Mouse (Mus musculus): Measurements from ENCODE around the gene Slc12a9. TPM values are rescaled to one million over a fixed set of nuclear protein-coding genes. Genes with fewer than 3 reads are reported as not detected.
"Not testable (repeated sequence)": the region's sequence is repeated elsewhere in the genome, so short reads cannot be mapped to it uniquely, and the experiment has no call there.

Gene Slc12a9
- polyA plus RNA-seq, 1 experiment = 17.1 TPM

DNA sequence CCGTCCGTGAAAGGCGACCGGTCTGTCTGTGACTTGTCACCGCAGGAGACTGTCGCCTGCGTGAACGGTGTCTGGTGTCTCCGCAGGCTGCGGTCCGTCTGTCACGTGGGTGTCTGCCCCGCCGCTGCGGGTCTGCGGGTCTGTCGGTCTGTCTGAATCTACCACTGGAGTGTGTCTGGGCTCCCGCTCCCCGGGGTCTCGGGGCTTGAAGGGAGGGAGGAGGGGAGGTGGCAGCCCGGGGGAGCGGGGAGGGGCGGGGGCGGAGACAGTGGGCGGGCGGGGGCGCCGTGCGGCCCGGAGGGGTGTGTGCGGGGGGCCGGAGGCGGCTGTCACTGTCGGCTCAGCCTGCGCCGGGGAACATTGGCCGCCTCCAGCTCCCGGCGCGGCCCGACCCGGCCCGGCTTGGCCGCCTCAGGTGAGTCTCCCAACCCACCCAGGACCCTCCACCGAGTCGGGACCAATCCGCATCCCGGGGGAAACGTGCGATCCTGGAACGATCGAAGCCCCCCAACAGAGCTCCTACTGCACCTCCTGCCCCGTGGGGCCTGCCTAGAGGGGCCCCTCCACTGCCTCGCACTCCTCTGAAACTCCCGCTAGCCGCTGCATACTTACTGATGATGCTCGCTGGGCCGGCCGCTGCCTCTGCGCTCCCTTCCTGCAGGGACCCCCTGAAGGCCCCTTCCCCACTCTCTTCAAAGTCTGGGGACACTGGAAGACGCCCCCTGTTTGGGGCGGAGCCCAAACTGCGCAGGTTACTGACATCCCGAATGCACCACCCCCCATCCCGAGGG lies 45.2 kb downstream of the Slc12a9 start:
- no peak for DNase-seq (ENCODE audit: low spot score)

DNA sequence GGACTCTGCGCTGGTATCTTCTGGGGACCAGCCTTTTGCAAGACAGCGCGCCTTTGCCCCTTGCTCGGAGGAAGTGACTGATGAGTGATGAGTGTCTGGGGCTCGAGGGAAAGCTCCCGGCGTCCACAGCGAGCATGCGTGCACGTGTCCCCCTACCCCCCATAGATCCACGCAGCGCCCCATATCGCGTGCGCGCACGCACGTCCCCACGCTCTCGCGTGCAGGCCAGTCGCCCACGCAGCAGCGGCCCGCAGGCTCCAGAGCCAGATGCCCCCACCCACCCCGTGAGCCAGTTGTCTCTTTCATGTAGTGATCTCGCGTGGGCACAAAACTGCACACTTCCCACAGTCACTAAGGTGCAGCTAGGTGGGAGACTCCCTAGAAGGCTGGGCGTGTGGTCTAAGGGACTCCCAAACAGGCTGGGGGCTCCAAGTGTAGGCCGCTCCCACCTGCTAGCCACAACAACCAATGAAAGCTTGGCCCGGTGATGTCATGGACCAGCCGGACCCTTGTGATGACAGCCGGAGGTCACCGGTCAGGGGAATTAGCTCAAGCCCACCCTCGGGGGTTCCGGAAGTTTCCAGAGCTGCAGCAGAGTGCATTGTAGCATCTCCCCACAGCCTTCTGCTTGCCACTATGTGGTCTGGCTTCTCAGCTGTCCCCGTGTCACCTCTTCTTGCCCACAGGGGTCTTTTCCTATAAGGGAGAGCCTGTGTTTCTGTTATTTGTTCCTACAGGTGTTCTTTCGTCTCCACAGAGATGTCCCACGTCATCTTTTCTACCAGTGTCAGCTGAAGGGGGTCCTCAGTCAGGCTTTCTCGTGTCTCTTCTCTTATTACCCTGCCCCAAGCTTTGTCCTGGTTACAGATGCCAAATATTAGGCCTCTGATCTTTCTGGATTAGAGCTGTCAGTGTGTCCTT lies 46.1 kb downstream of the Slc12a9 start, which contains the start of gene Ache:
Gene Ache (plus strand): TSS at position 488 of the 921 bp plus-strand sequence.
- DNase-seq (ENCODE audit: low spot score) = no peak

GRCm38 (mm10) chr5:137286655-137287031 lies 46.8 kb downstream of the Slc12a9 start:
- peak; percentile 72 for DNase-seq (ENCODE audit: low spot score)

DNA sequence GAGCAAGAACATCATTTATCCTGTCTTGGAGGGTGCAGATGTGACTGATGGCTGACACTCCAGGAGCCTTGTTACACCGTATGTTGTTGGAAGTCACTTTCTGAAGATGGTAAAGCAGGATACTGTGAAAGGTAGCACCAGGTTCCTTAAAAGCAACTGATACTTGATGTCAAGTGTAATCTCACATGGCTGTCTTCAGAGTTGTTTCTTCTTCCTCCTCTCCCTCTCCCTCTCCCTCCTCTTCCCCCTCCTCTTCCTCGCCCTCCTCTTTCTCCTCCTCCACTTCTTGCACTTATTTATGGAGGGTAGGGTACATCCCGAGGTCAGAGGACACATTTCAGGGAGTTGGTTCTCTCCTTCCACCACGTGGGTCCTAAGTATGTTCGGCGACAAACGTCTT lies 47.4 kb downstream of the Slc12a9 start:
- DNase-seq (ENCODE audit: low spot score) = no peak

- DNase-seq (ENCODE audit: low spot score) = no peak
Observed at GRCm38 (mm10) chr5:137285045-137285444, 48.4 kb downstream of the Slc12a9 start.

- not testable (repeated sequence) for DNase-seq (ENCODE audit: low spot score)
Observed at GRCm38 (mm10) chr5:137284411-137284810, 49.0 kb downstream of the Slc12a9 start.

DNA sequence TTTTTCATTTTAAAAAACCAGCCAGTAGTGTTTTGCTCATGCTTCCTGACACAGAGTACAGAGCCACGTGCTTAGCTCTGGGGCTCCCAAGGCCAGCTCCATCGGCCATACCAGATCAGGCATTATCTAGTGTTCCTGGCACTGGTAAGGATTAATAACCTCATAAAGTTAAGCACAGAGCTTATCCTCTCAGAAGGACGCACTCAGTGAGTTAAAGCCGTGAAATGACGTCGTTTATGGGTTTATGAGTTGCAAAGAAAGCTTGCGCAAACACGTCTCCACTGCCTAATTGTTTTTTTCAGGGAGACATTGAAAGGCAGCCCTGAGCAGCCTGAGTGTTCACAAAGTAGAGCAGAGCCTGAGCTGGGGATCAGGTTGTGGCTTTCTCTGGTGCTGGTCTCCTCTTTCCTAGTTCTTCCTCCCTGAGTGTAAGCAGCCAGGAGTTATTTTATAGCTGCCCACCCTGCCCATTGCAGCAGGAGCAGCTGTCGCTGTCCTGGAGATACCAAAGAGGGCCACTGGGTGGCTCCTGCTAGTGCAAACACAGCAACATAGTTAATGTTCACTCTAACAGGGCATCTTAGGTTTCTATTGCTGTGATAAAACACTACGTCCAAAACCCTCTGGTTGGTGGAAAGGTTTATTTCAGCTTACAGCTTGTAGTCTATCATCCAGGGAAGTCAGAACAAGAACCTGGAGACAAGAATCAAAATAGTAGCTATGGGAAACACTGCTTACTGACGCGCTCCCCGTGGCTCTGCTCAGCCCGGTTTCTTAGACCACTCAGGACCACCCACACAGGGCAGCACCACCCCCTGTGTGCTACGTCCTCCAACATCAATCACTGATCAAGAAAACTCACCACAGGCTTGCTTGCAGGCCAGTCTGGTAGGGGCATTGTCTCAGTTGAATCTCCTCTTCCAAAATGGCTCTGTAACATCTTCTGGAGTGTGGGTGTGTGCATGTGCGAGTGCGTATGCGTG lies 55.7 kb downstream of the Slc12a9 start:
- no peak for DNase-seq (ENCODE audit: low spot score)

GRCm38 (mm10) chr5:137268131-137268910 lies 65.1 kb downstream of the Slc12a9 start:
- no peak for DNase-seq (ENCODE audit: low spot score)

GRCm38 (mm10) chr5:137264787-137265186 lies 68.6 kb downstream of the Slc12a9 start:
- DNase-seq (ENCODE audit: low spot score) = no peak

Other genes with a start within 250 kb of the Slc12a9 start
- 5.7 and 11.9 TPM in 2 replicates for gene Trim56, start 217.4 kb downstream of the Slc12a9 start, polyA plus RNA-seq (2012; rRNA removed)
- gene Muc3, start 184.3 kb downstream of the Slc12a9 start, polyA plus RNA-seq (2012; rRNA removed) = not detected in 2 replicates
- 1.3 and 1.4 TPM in 2 replicates for gene Muc3a, start 121.2 kb downstream of the Slc12a9 start, polyA plus RNA-seq (2012; rRNA removed)
- gene Ache, start 46.1 kb downstream of the Slc12a9 start, polyA plus RNA-seq (2012; rRNA removed) = 0.87 and 1.1 TPM in 2 replicates
- gene Ufsp1, start 39.0 kb downstream of the Slc12a9 start, polyA plus RNA-seq (2012; rRNA removed) = 8.2 and 9.0 TPM in 2 replicates
- gene Srrt, start 25.9 kb downstream of the Slc12a9 start, polyA plus RNA-seq (2012; rRNA removed) = 163 and 168 TPM in 2 replicates
- gene Trip6, start 19.2 kb downstream of the Slc12a9 start, polyA plus RNA-seq (2012; rRNA removed) = 54.5 and 62.8 TPM in 2 replicates
- gene Ephb4, start 16.5 kb upstream of the Slc12a9 start, polyA plus RNA-seq (2012; rRNA removed) = 24.2 and 31.4 TPM in 2 replicates
- 0.11 and 0.15 TPM in 2 replicates for gene Zan, start 143.5 kb upstream of the Slc12a9 start, polyA plus RNA-seq (2012; rRNA removed)
- gene Pop7, start 168.9 kb upstream of the Slc12a9 start, polyA plus RNA-seq (2012; rRNA removed) = 23.4 and 29.6 TPM in 2 replicates
- 32.4 and 34.7 TPM in 2 replicates for gene Gigyf1, start 185.0 kb upstream of the Slc12a9 start, polyA plus RNA-seq (2012; rRNA removed)
- gene Epo, start 199.6 kb upstream of the Slc12a9 start, polyA plus RNA-seq (2012; rRNA removed) = not detected in 2 replicates
- gene Gnb2, start 199.9 kb upstream of the Slc12a9 start, polyA plus RNA-seq (2012; rRNA removed) = 363 and 433 TPM in 2 replicates
- 0.06 TPM in 1 of 2 replicates, not detected in the other for gene Actl6b, start 219.9 kb upstream of the Slc12a9 start, polyA plus RNA-seq (2012; rRNA removed)
- gene Tfr2, start 236.2 kb upstream of the Slc12a9 start, polyA plus RNA-seq (2012; rRNA removed) = 0.48 and 0.68 TPM in 2 replicates